Mouse (Mus musculus): ENCODE results near the gene Sgms1.

DNA sequence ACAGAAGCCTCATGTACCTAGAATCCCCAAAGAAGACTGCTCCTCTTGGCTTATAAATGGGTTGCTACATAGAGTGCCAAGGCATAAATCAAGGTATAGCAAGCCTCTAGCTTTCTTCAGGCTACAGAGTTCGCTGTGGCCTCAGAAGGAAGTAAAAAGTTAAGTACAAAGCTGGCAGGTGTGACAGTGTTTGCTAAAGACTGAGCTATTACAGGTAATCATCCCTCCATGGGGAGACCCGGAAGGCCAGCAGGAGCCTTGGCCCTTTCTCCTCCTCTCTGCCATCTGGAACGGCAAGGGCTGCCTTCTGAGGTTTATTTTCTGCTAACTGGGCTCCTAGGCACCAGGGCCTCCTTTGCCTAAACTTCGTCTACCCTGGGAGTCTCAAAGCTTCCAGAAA, 285.3 kb downstream of the Sgms1 start:
- TF ChIP-seq CTCF (IDR thresholded peaks at IDR 0.05; ENCODE audit: control insufficient read depth, insufficient read depth, insufficient read length) (no peak), FOSL1 (IDR thresholded peaks at IDR 0.05; ENCODE audit: insufficient read depth, low read length, poor library complexity, severe bottlenecking) (no peak), MAX (IDR thresholded peaks at IDR 0.05) (no peak), CEBPB (IDR thresholded peaks at IDR 0.05; ENCODE audit: low read depth) (no peak), USF1 (IDR thresholded peaks at IDR 0.05; ENCODE audit: low read depth) (no peak), MYOD1 (IDR thresholded peaks at IDR 0.05; ENCODE audit: control insufficient read depth, insufficient read length, low read depth) (no peak)

Measured in C2C12 (cell line).